Mouse (Mus musculus) cerebellum, adult 8-10 months (tissue): ENCODE data around the gene Ptgfrn.

Source experiments
- DNase-seq: peaks from one replicate; pipeline ENCODE4 v3.0.0; 2022

Gene Ptgfrn

GRCm38 (mm10) chr3:101110043-101110837 is at the start of gene Ptgfrn:
Gene Ptgfrn, minus strand, starts transcription at chr3:101110278.
- DNase-seq = no peak

GRCm38 (mm10) chr3:101159701-101160100 is 49.6 kb upstream of the Ptgfrn start:
- DNase-seq = no peak

DNA sequence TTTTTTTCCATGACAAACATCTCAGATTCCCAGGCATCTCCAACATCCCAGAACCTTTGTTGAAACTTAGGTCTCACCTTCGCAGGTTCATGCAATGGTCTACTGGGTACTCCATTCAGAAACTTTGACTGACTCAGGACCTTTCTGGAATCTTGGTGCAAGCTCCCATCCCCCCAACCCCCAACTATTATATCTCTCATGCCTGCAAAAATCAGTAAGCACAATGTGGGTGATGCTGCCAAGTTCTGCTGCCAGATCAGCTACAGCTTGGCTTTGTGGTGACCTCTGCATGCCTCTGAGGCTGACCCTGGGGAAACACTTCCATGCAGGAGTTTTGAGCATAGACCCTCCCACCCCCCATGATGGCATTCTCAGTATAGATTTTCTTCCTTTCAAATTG is 44.0 kb upstream of the Ptgfrn start:
- DNase-seq = no peak

DNA sequence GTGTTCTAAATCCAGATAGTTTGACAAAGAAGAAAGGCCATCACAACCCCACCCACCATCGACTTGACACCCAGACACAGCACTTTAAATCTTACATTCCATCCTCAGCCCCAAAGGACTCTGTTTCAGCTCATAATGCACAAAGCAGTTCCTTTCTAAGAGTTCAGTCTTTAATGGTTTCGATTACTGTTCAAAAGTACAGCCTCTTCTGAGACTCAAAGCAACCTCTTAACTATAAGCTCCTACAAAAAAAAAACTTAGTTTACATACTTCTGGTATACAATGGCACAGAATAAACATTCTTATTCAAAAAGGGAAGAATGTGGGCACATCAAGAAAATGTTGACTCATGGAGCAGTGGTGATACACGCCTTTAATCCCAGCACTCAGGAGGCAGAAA is 43.3 kb upstream of the Ptgfrn start:
- no peak for DNase-seq

DNA sequence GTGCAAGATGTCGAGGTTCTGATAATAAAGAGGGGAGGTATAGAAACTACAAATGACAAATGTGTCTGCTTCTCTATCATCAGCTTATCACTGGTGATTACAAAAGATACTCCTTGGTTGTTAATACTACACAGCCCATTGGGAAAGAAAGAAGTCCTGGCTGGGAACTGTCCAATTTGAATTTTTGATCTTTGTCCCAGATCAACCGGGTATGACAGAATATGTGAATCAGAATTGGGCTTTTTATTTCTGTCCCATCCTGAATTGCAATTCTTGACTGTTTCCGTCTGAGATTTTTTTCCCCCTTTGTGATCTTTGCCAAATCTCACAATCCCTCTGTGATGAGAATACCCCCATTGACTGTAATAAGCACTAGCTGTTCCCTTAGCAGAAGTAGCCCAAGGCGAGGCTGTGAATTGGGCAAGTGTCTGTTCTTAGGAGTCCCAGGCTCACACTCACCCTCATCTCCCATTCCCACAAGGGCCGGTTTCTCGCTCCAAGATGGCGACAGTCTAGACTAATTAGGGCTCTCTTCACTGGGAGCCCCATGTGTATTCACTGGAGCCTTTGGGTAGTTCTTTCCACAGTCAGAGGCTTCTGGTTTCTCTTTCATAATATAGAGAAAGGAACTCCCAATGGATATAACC is 36.2 kb upstream of the Ptgfrn start:
- DNase-seq = no peak

GRCm38 (mm10) chr3:101145292-101146046 is 35.4 kb upstream of the Ptgfrn start:
- no peak for DNase-seq

GRCm38 (mm10) chr3:101144366-101144948 is 34.4 kb upstream of the Ptgfrn start:
- DNase-seq = no peak

- DNase-seq = no peak
Observed at GRCm38 (mm10) chr3:101143465-101143864, 33.4 kb upstream of the Ptgfrn start.

- no peak for DNase-seq
Observed at GRCm38 (mm10) chr3:101141864-101142263, 31.8 kb upstream of the Ptgfrn start.

DNA sequence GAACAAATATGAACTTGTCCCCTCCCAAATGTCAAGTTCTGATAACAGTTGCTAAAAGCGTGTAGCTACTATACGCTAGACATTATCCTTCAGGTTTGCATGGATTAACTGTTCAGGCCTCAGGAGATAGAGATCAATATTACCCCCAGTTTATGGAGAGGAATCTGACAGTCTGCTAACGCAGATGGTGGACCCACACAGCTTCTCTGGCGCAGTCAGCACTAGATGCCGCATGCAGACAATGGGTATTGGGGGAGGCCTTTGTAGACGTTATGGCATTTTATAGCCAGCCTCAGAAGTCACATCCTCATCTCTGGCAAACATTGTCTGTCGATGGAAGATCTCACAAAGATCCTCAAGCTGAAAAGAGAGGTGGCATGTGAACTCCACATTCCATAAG is 29.9 kb upstream of the Ptgfrn start:
- no peak for DNase-seq

- no peak for DNase-seq
Observed at GRCm38 (mm10) chr3:101136483-101136882, 26.4 kb upstream of the Ptgfrn start.

- DNase-seq = no peak
Observed at GRCm38 (mm10) chr3:101134861-101135260, 24.8 kb upstream of the Ptgfrn start.

DNA sequence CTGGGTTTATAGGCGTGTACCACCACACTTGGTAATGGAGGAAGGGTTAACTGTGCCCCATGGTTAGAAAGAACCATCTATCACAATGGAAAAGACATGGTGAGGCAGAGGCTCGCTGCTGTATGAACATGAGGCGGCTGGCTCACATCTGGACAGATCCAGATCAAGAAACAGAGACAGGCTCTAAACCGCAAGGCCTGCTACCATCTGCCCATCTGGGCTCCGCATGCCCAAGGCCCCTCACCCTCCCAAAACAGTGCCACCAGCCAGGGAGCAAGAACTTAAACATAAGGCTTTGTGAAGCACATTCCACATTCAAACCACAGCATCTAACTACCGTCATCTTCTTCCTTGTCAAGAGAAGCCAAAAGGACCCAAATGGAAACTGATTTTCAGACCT is 22.9 kb upstream of the Ptgfrn start:
- DNase-seq = no peak

DNA sequence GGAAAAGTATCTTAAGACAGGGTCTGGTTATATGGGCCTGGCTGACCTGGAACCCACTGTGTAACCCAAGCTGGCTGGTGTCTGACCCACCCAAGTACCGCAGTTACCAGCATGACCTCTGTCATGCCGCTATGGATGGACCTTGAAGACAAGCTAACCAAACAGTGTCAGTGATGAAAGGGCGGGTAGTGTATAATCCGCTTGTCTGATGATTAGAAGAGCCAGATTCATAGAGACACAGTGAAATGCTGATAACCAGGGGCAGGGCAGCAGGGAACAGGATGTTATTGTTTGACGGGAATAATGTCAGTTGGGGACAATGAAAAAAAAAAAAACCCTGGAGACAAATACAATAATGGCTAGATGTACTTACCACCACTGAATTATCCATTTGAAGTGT is 21.7 kb upstream of the Ptgfrn start:
- no peak for DNase-seq

DNA sequence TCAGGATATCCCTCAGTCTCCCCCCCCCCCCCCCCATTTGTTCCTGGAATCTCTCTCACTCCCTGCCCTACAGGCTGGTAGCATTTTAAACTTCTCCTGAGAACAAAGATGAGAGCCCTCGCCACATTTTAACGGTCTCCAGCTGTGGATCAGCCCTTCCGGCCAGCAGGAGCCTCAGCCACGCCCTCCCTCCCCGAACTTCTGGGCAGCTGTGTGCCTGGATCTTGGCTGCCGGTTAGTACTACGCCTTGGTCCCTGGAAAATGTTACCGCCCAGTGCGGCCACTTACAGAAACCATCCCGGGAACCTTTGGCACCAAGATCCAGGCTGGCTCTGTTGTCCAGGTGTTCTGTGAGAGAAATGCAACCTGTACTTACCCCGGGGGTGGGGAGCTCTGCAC is 20.4 kb upstream of the Ptgfrn start:
- no peak for DNase-seq

DNA sequence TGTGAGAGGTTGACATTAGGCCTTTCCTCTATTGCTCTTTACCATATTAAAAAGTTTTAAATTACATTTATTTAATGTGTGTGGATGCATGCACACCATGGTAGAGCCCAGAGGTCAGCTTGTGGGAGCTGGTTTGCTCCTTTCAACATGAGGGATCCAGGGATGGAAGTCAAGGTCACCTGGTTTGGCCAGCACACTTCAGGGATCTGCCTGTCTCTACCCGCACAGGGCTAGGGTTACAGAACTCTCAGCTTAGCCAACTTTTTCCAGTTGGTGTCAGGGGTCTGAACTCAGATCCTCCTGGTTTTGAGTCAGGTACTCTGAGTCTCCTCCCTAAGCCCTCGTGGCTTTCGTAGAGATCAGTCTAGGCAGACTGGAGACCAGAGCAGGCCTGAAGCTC is 19.5 kb upstream of the Ptgfrn start:
- DNase-seq = no peak

DNA sequence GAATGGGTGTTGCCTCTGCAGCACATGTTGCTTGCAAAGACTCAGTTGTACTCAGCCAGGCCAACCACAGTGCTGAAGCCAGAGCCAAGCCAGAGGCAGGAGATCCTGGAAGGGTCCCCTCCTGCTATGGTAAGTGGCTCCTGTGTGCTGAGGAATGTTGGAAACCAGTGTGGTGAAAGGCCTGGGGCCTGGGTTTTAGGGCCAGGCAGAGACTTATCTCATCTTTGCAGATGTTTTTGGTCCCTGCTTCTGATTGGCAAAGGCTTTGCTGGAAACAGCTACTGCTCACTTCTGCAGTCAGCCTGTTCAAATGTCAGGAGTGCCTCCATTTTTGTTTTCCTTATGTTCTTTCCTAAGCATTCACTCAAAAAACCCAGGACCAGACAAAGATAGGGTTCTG is 19.0 kb upstream of the Ptgfrn start:
- DNase-seq = no peak

GRCm38 (mm10) chr3:101127766-101128165 is 17.7 kb upstream of the Ptgfrn start:
- no peak for DNase-seq

GRCm38 (mm10) chr3:101124716-101125115 is 14.6 kb upstream of the Ptgfrn start:
- DNase-seq = no peak

GRCm38 (mm10) chr3:101122479-101122878 is 12.4 kb upstream of the Ptgfrn start:
- no peak for DNase-seq

GRCm38 (mm10) chr3:101117774-101118173 is 7.7 kb upstream of the Ptgfrn start:
- DNase-seq = no peak

DNA sequence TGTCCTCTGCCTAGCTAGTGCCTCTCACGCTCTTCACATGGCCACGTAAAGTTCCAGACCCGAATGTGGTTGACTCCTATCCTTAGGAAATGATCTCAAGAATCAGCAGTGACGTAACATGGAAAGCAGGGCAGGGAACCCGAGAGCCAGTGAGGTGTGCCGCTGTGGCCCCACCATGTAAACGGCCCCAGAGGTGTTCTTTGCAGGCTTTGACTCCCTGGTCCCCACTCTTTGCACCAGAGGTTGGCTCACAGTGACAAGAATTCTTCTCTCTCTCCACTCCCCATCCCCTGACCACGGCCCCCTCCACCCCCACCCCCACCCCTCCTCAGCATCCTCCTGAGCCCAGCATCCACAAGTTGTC is 7.3 kb upstream of the Ptgfrn start:
- no peak for DNase-seq
